Mouse (Mus musculus) forebrain, embryonic 14.5 days (tissue): ENCODE results near the gene Kcnh7. TPM values are rescaled to one million over a fixed set of nuclear protein-coding genes. Genes with fewer than 3 reads are reported as not detected.

ENCODE experiments used
- ATAC-seq: fragments of 200-750 bp; cut with Nextera tagmentation; 2 replicates; pipeline ENCODE4 v1.8.0; 2017; ENCODE audit warnings: mild to moderate bottlenecking, moderate library complexity
- DNase-seq: peaks from one replicate; pipeline ENCODE4 v3.0.0-alpha.2; 2015; ENCODE audit warnings: low spot score
- H3K27ac ChIP-seq: fragments of 300-500 bp; sonication (generic); 2 replicates; pipeline ENCODE4 v1.5.1; 2014; ENCODE audit warnings: low read depth, mild to moderate bottlenecking, control low read depth, low read length, moderate library complexity
- H3K27me3 ChIP-seq: fragments of 300-500 bp; sonication (generic); replicated peaks from 2 replicates; pipeline ENCODE4 v1.6.1; 2014; ENCODE audit warnings: low read length, control low read depth, mixed read lengths; ENCODE audit not compliant: control insufficient read depth, insufficient read depth
- H3K36me3 ChIP-seq: fragments of 300-500 bp; sonication (generic); 2 replicates; pipeline ENCODE4 v1.6.1; 2014; ENCODE audit warnings: low read length, control low read depth; ENCODE audit not compliant: control insufficient read depth, insufficient read depth
- H3K4me1 ChIP-seq: fragments of 300-500 bp; sonication (generic); 2 replicates; pipeline ENCODE4 v1.6.1; 2014; ENCODE audit warnings: antibody characterized with exemption, low read length, control low read depth; ENCODE audit not compliant: control insufficient read depth, insufficient read depth
- H3K4me2 ChIP-seq: fragments of 300-500 bp; sonication (generic); 2 replicates; pipeline ENCODE4 v1.6.1; 2014; ENCODE audit warnings: mild to moderate bottlenecking, control low read depth, low read length
- H3K4me3 ChIP-seq: fragments of 300-500 bp; sonication (generic); 2 replicates; pipeline ENCODE4 v1.5.1; 2014; ENCODE audit warnings: low read depth, low read length, control low read depth
- H3K9ac ChIP-seq: fragments of 300-500 bp; sonication (generic); 2 replicates; pipeline ENCODE4 v1.6.1; 2014; ENCODE audit warnings: mild to moderate bottlenecking, low read length, control low read depth, moderate library complexity
- H3K9me3 ChIP-seq: fragments of 300-500 bp; sonication (generic); replicated peaks from 2 replicates; pipeline ENCODE4 v1.6.1; 2016; ENCODE audit warnings: low read length, control low read depth, mixed read lengths; ENCODE audit not compliant: control insufficient read depth
- WGBS: fragments of 180-500 bp; shearing (Covaris S2); extraction: QIAGEN DNeasy Blood & Tissue Kit; methylation state at CpG from one replicate; pipeline ENCODE4 v1.1.7; 2014; 5-methylcytosine and 5-hydroxymethylcytosine counted together
- polyA plus RNA-seq: library from polyadenylated mRNA; unstranded; fragments of >200 nt; fragmentation: Nextera tagmentation; extraction: Ambion mirVana; gene quantifications from 2 replicates; pipeline ENCODE4 v1.2.1, GENCODE M21; 2014

The Kcnh7 gene
- polyA plus RNA-seq, 1 experiment from 2014 or later = 6.1 TPM

GRCm38 (mm10) chr2:62656072-62656471, 528.0 kb downstream of the Kcnh7 start:
- H3K27me3 ChIP-seq = no peaks in the 10 kb centered on the region

GRCm38 (mm10) chr2:62654519-62655338, 529.4 kb downstream of the Kcnh7 start:
- Histone ChIP-seq H3K9me3 (no peaks in the 10 kb centered on the region), H3K27ac (no peak overlapping the region), H3K4me3 (no peak overlapping the region), H3K27me3 (no peaks in the 10 kb centered on the region), H3K36me3 (no peaks in the 10 kb centered on the region), H3K4me2 (no peak overlapping the region), H3K4me1 (no peaks in the 10 kb centered on the region), H3K9ac (no peak overlapping the region)
- DNase-seq (peak; percentile 85), ATAC-seq (peak; percentile 86)
- 47% methylated on average over 7 of the region's 7 CpGs for WGBS

More at GRCm38 (mm10) chr2:62656072-62656471, 528.0 kb downstream of the Kcnh7 start:
- Histone ChIP-seq H3K4me2 (no peak overlapping the region), H3K4me1 (no peaks in the 10 kb centered on the region), H3K9me3 (no peaks in the 10 kb centered on the region), H3K36me3 (no peaks in the 10 kb centered on the region), H3K4me3 (no peak overlapping the region), H3K9ac (no peak overlapping the region), H3K27ac (no peak overlapping the region)
- DNase-seq = no peak
- WGBS = 84% methylated on average over 1 of the region's 1 CpGs
- ATAC-seq = no peak

- H3K9me3 ChIP-seq = no peaks in the 10 kb centered on the region
- peaks cover under 1% of the 10 kb centered on the region; the same call in 1 of the 2 replicates for H3K4me1 ChIP-seq
- H3K9ac ChIP-seq = no peak overlapping the region
- no peaks in the 10 kb centered on the region for H3K27me3 ChIP-seq
- no peak for DNase-seq
- WGBS = 81% methylated on average over 4 of the region's 4 CpGs
- H3K4me3 ChIP-seq = no peak overlapping the region
- H3K4me2 ChIP-seq = no peak overlapping the region
- ATAC-seq = no peak
- H3K27ac ChIP-seq = no peak overlapping the region
- H3K36me3 ChIP-seq = no peaks in the 10 kb centered on the region
These were observed 531.6 kb downstream of the Kcnh7 start for GRCm38 (mm10) chr2:62652466-62652865.

GRCm38 (mm10) chr2:62651890-62652289, 532.2 kb downstream of the Kcnh7 start:
- Histone ChIP-seq H3K27me3 (no peaks in the 10 kb centered on the region), H3K27ac (no peak overlapping the region), H3K36me3 (no peaks in the 10 kb centered on the region), H3K9ac (no peak overlapping the region), H3K4me2 (no peak overlapping the region), H3K9me3 (no peaks in the 10 kb centered on the region), H3K4me3 (no peak overlapping the region), H3K4me1 (peaks cover 4% of the 10 kb centered on the region; the same call in 1 of the 2 replicates)
- ATAC-seq (no peak), DNase-seq (no peak)
- whole genome bisulfite sequencing = 85% methylated on average over 4 of the region's 4 CpGs

GRCm38 (mm10) chr2:62646671-62647289, 537.3 kb downstream of the Kcnh7 start:
- no peak overlapping the region for H3K27ac ChIP-seq
- peak overlapping the region; percentile 40 for H3K4me3 ChIP-seq
- H3K27me3 ChIP-seq = peaks cover 7% of the 10 kb centered on the region; the same call in 1 of the 2 replicates
- peaks cover 13% of the 10 kb centered on the region; the same call in 1 of the 2 replicates for H3K4me1 ChIP-seq
- 2% methylated on average over 6 of the region's 6 CpGs for WGBS
- no peaks in the 10 kb centered on the region for H3K9me3 ChIP-seq
- peak overlapping the region; percentile 77 for H3K4me2 ChIP-seq
- no peaks in the 10 kb centered on the region for H3K36me3 ChIP-seq
- DNase-seq = peak; percentile 40
- H3K9ac ChIP-seq = no peak overlapping the region; the same call in 1 of the 2 replicates
- peak; percentile 38 for ATAC-seq

- Histone ChIP-seq H3K4me2 (peak within 1 kb of the TSS; percentile 77), H3K27me3 (peaks cover 7% of the 10 kb centered on the region; the same call in 1 of the 2 replicates), H3K4me1 (peaks cover 13% of the 10 kb centered on the region; the same call in 1 of the 2 replicates), H3K27ac (no peak within 1 kb of the TSS), H3K36me3 (no peaks in the 10 kb centered on the region), H3K9me3 (no peaks in the 10 kb centered on the region), H3K4me3 (peak within 1 kb of the TSS; percentile 40), H3K9ac (peak within 1 kb of the TSS; percentile 55)
- ATAC-seq (peak; percentile 90), DNase-seq (peak; percentile 69)
- WGBS = under 1% methylated on average over 30 of the region's 30 CpGs
These were observed 538.0 kb downstream of the Kcnh7 start, which contains the start of gene Ifih1 for GRCm38 (mm10) chr2:62646014-62646645. Gene Ifih1 (minus strand): TSS chr2:62646255.

GRCm38 (mm10) chr2:62645475-62645874, 538.6 kb downstream of the Kcnh7 start:
- Histone ChIP-seq H3K36me3 (no peaks in the 10 kb centered on the region), H3K9me3 (no peaks in the 10 kb centered on the region), H3K9ac (no peak overlapping the region), H3K27ac (no peak overlapping the region), H3K4me3 (peak overlapping the region; percentile 40), H3K27me3 (peaks cover 7% of the 10 kb centered on the region; the same call in 1 of the 2 replicates), H3K4me1 (peaks cover 13% of the 10 kb centered on the region; the same call in 1 of the 2 replicates), H3K4me2 (peak overlapping the region; percentile 77)
- 45% methylated on average over 12 of the region's 12 CpGs for WGBS
- ATAC-seq = no peak; the same call in 1 of the 2 replicates
- no peak for DNase-seq

GRCm38 (mm10) chr2:62644891-62645290, 539.2 kb downstream of the Kcnh7 start:
- H3K9me3 ChIP-seq = no peaks in the 10 kb centered on the region
- peaks cover 7% of the 10 kb centered on the region; the same call in 1 of the 2 replicates for H3K27me3 ChIP-seq
- no peak overlapping the region for H3K27ac ChIP-seq
- 93% methylated on average over 5 of the region's 5 CpGs for WGBS
- no peak overlapping the region for H3K4me2 ChIP-seq
- DNase-seq (no peak), ATAC-seq (no peak)
- H3K36me3 ChIP-seq = no peaks in the 10 kb centered on the region
- H3K4me3 ChIP-seq = no peak overlapping the region
- H3K9ac ChIP-seq = no peak overlapping the region
- peaks cover 13% of the 10 kb centered on the region; the same call in 1 of the 2 replicates for H3K4me1 ChIP-seq
